Mouse (Mus musculus) midbrain, postnatal 0 days (tissue): ENCODE measurements around the gene Nacad. TPM values are rescaled to one million over a fixed set of nuclear protein-coding genes. Genes with fewer than 3 reads are reported as not detected.

Experiments used
- ATAC-seq: fragments of 200-750 bp; cut with Nextera tagmentation; 2 replicates; pipeline ENCODE4 v1.8.0; 2017; ENCODE audit warnings: moderate number of reproducible peaks, mild to moderate bottlenecking, moderate TSS enrichment, moderate library complexity; ENCODE audit not compliant: low FRiP score
- DNase-seq: peaks from one replicate; pipeline ENCODE4 v3.0.0-alpha.2; 2015; ENCODE audit warnings: low spot score
- H3K27ac ChIP-seq: fragments of 300-500 bp; sonication (generic); 2 replicates; pipeline ENCODE4 v1.5.1; 2014; ENCODE audit warnings: low read depth, mild to moderate bottlenecking, low read length, mixed read lengths
- H3K27me3 ChIP-seq: fragments of 300-500 bp; sonication (generic); 2 replicates; pipeline ENCODE4 v1.6.1; 2014; ENCODE audit warnings: low read length, control low read depth, mixed read lengths; ENCODE audit not compliant: insufficient read depth
- H3K36me3 ChIP-seq: fragments of 300-500 bp; sonication (generic); 2 replicates; pipeline ENCODE4 v1.6.1; 2014; ENCODE audit warnings: low read length, control low read depth, mixed read lengths; ENCODE audit not compliant: insufficient read depth
- H3K4me1 ChIP-seq: fragments of 300-500 bp; sonication (generic); 2 replicates; pipeline ENCODE4 v1.6.1; 2014; ENCODE audit warnings: mild to moderate bottlenecking, control low read depth, antibody characterized with exemption, low read length, mixed read lengths; ENCODE audit not compliant: insufficient read depth
- H3K4me2 ChIP-seq: fragments of 300-500 bp; sonication (generic); 2 replicates; pipeline ENCODE4 v1.6.1; 2014; ENCODE audit warnings: low read depth, mild to moderate bottlenecking, low read length, mixed read lengths; ENCODE audit not compliant: poor library complexity, severe bottlenecking
- H3K4me3 ChIP-seq: fragments of 300-500 bp; sonication (generic); 2 replicates; pipeline ENCODE4 v1.5.1; 2014; ENCODE audit warnings: low read depth, mild to moderate bottlenecking, low read length, moderate library complexity
- H3K9ac ChIP-seq: fragments of 300-500 bp; sonication (generic); replicated peaks from 2 replicates; pipeline ENCODE4 v1.6.1; 2014; ENCODE audit warnings: mild to moderate bottlenecking, low read length, moderate library complexity, mixed read lengths; ENCODE audit not compliant: poor library complexity, severe bottlenecking
- H3K9me3 ChIP-seq: fragments of 300-500 bp; sonication (generic); 2 replicates; pipeline ENCODE4 v1.6.1; 2016; ENCODE audit warnings: low read length, control low read depth
- CTCF ChIP-seq: IDR thresholded peaks from 2 replicates; pipeline ENCODE4 v1.5.1; 2016; ENCODE audit warnings: antibody characterized with exemption, mild to moderate bottlenecking
- WGBS: fragments of 180-500 bp; shearing (Covaris S2); extraction: QIAGEN DNeasy Blood & Tissue Kit; methylation state at CpG from one replicate; pipeline ENCODE4 v1.1.7; 2014; 5-methylcytosine and 5-hydroxymethylcytosine counted together
- polyA plus RNA-seq: library from polyadenylated mRNA; unstranded; fragments of >200 nt; fragmentation: Nextera tagmentation; extraction: Ambion mirVana; gene quantifications from 2 replicates; pipeline ENCODE4 v1.2.1, GENCODE M21; 2015
- total RNA-seq: library from RNA; depleted of rRNA; stranded (reverse); fragments of >200 nt; gene quantifications from 2 replicates; pipeline ENCODE4 v1.2.3, GENCODE M21; 2014

Nacad gene
- total and polyA plus RNA-seq, 2 experiments from 2014 or later, result 67.6 to 92.3 TPM

DNA sequence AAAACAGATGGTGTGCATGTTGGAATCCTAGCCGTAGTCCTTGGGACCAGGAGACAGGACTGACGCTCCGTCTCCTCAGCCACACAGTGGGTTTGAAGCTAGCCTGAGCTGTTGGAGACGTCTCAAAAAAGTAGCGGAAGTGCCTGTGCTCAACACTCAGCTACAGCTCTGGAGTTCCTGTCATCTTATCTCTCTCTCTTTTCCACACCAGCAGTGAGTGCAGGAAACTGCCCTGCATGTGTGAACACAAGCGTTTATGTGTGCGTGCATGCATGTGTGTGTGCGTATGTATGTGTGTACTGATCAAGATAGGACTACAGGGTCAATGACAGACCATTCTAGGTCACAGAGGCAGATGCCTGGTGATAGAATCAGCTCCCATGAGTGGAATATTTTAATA lies 37.9 kb downstream of the Nacad start:
- Histone ChIP-seq H3K4me3 (no peak overlapping the region), H3K9me3 (no peaks in the 10 kb centered on the region), H3K27me3 (no peaks in the 10 kb centered on the region), H3K4me2 (no peak overlapping the region), H3K27ac (no peak overlapping the region), H3K4me1 (peaks cover 12% of the 10 kb centered on the region), H3K36me3 (no peaks in the 10 kb centered on the region), H3K9ac (no peak overlapping the region)
- DNase-seq (no peak), ATAC-seq (no peak)
- WGBS, result 86% methylated on average over 8 of the region's 8 CpGs
- no peak for TF ChIP-seq CTCF

DNA sequence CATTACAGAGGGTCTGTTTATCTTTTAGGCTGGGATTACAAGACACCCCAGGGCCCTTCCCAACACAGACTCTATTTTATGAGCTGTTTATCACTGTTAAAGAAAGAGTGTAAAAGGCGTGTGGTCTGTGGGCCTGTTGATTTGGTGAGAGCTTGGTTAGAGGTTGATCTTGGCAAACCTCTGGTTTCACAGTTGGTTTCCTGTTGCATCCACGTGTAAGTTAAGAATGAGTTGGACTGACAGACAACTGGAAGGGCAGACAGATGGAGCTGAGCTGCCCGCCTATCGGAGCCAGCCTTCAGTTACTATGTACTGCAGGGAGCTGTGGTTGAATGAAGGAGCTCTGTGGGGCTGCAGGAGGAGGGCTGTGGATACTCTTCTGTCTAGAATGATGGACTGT lies 39.4 kb downstream of the Nacad start:
- Histone ChIP-seq H3K9me3 (no peaks in the 10 kb centered on the region), H3K27me3 (no peaks in the 10 kb centered on the region), H3K27ac (no peak overlapping the region), H3K4me2 (no peak overlapping the region), H3K36me3 (no peaks in the 10 kb centered on the region), H3K9ac (no peak overlapping the region), H3K4me3 (no peak overlapping the region), H3K4me1 (peaks cover 12% of the 10 kb centered on the region)
- TF ChIP-seq CTCF, result no peak
- DNase-seq (no peak), ATAC-seq (no peak)
- WGBS, result 88% methylated on average over 4 of the region's 4 CpGs

DNA sequence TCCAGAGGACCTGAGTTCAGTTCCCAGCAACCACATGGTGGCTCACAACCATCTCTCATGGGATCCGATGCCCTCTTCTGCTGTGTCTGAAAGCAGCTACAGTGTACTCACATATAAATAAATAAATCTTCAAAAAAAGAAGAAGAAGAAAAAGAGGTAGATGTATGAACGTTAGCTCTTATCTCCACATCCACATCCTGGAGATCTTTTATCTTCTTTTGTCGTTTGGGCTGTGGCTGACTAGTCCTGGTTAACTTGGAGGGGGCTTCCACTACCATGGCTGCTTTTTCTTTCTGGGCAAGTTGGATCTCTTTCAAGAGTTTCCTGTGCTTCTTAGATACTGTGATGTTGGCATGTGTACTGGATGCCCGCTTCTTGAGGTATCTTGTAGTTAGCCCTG lies 42.7 kb downstream of the Nacad start:
- H3K4me3 ChIP-seq, result no peak overlapping the region

DNA sequence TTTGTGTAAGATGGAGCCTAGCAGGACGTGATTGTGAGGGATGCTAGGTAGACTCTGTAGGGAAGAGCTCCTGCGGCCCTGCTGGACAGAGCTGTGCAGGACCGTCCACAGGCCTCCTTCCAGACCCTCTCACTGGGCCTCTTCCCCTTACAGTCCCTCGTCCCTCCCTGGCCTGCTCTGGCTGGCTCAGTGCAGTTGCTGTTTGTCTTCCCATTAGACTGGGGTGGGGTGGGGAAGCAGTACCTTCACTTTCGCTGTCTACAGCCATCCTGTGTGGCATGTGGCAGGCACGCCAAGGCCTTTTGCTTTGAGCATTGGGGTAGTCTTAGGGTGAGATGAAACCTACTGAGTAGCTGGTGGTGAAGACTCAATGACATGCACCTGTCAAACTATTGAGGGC lies 43.5 kb downstream of the Nacad start:
- TF ChIP-seq CTCF, result no peak
- Histone ChIP-seq H3K4me2 (no peak overlapping the region), H3K27me3 (no peaks in the 10 kb centered on the region), H3K27ac (no peak overlapping the region), H3K36me3 (no peaks in the 10 kb centered on the region), H3K4me1 (no peaks in the 10 kb centered on the region), H3K9me3 (no peaks in the 10 kb centered on the region), H3K9ac (no peak overlapping the region), H3K4me3 (no peak overlapping the region)
- ATAC-seq (0 out of 2 replicates have a peak, but pooled peaks have one; percentile 34), DNase-seq (no peak)
- 89% methylated on average over 6 of the region's 6 CpGs for WGBS

More for the DNA sequence above, 42.7 kb downstream of the Nacad start:
- H3K4me1 ChIP-seq, result no peaks in the 10 kb centered on the region
- no peaks in the 10 kb centered on the region for H3K36me3 ChIP-seq
- no peak overlapping the region for H3K27ac ChIP-seq
- DNase-seq, result no peak
- TF ChIP-seq CTCF, result no peak
- H3K9ac ChIP-seq, result no peak overlapping the region
- no peaks in the 10 kb centered on the region for H3K27me3 ChIP-seq
- no peaks in the 10 kb centered on the region for H3K9me3 ChIP-seq
- no peak overlapping the region for H3K4me2 ChIP-seq
- 93% methylated on average over 4 of the region's 4 CpGs for WGBS
- ATAC-seq, result no peak

DNA sequence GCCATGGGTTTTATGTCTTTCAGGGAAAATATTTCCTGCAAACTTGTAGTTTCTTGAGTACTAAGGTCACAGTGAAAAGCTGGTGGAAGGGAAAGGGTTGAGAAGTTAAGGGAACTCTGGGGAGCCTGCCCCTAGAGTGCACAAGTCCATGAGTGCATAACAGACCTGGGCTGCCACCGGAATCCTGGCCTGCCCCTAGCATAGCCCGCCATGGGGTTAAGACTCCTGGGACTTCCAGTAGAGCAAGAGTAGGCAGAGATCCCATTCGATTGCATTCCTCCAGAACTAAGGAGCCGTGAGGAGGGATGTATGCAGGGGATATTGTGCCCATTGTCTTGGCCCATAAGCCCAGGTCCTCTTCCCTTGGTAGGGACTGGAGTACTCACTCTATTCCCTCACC lies 44.4 kb downstream of the Nacad start:
- H3K27me3 ChIP-seq, result no peaks in the 10 kb centered on the region
- no peak for ATAC-seq
- WGBS, result 93% methylated on average over 4 of the region's 4 CpGs
- DNase-seq, result no peak
- H3K9me3 ChIP-seq, result no peaks in the 10 kb centered on the region
- no peak overlapping the region for H3K4me2 ChIP-seq
- no peaks in the 10 kb centered on the region for H3K4me1 ChIP-seq
- no peak overlapping the region for H3K4me3 ChIP-seq
- no peaks in the 10 kb centered on the region for H3K36me3 ChIP-seq
- no peak overlapping the region for H3K27ac ChIP-seq
- TF ChIP-seq CTCF, result no peak
- H3K9ac ChIP-seq, result no peak overlapping the region

DNA sequence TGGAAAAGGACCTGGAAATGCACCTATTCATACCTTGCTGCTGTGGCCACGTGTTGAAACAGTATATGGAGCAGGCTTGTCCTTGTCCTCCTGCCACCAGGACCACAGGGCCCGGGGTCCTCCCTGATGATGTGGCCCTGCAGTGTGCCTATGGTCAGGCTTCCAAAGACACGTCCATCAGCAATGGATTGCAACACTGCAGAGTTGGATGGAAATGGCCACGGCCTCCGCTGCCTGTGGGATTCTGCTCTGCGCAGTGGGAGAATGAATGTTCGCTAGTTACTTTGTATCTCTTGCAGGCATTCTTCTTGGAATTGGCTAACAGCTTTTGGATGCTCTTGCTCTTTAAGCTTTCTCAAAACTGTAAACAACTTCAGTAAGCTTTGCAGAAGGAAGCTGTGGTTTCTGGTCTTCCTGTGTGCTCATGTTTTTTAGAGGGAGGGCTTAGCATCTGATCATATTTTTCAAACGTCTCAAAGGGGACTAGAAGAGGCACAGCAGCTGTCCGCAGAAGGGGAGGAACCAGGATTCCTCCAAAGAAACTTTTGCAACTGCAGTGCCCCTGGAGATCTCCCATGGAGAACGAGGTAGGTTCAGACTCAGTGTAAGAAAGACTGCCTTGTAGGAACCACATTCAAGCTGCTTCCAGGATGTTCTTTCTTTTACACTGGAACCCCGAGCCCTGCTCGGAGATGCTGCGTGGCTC lies 45.0 kb downstream of the Nacad start:
- H3K27ac ChIP-seq, result no peak overlapping the region
- 89% methylated on average over 13 of the region's 13 CpGs for WGBS
- no peak overlapping the region for H3K4me3 ChIP-seq
- ATAC-seq, result no peak
- no peaks in the 10 kb centered on the region for H3K9me3 ChIP-seq
- no peak for DNase-seq
- H3K36me3 ChIP-seq, result no peaks in the 10 kb centered on the region
- no peak for TF ChIP-seq CTCF
- no peaks in the 10 kb centered on the region for H3K27me3 ChIP-seq
- no peak overlapping the region for H3K4me2 ChIP-seq
- no peak overlapping the region for H3K9ac ChIP-seq
- no peaks in the 10 kb centered on the region for H3K4me1 ChIP-seq
